Mouse (Mus musculus): Measurements from ENCODE around the gene Gm21861. TPM values are rescaled to one million over a fixed set of nuclear protein-coding genes. Genes with fewer than 3 reads are reported as not detected.
"Not testable (repeated sequence)": the region's sequence is repeated elsewhere in the genome, so short reads cannot be mapped to it uniquely, and the experiment has no call there.

Gm21861 gene
- polyA plus RNA-seq (2016; fragmentation: Nextera tagmentation; extraction: Ambion mirVana): not detected in 2 replicates

DNA sequence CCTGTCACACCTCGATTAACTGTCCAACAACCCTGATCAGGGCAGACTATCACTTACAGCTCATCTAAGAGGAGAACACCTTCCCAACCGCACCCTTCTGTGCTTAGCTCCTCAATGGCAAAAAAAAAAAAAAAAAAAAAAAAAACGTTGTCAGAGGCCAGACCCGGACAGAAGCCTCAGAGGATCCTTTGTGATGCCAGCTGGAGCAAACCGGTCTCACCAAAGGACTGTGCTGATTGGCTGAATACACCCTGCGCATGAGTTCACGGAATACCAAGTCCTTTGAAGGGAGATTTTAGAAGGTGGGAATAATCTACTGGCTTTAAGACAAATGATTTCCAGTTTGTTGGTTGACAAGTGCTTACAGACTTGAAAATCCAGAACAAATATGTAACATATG is at the start of gene Gm21861:
Gene Gm21861, minus strand, starts transcription at position 101 of the 400 bp plus-strand sequence.
- H3K27ac ChIP-seq; H3K4me1 ChIP-seq (replicated peaks); H3K9me3 ChIP-seq; H3K4me2 ChIP-seq; H3K36me3 ChIP-seq; ATAC-seq (ENCODE audit: insufficient number of reproducible peaks, insufficient read depth, low FRiP score, low TSS enrichment, low read depth); H3K9ac ChIP-seq (replicated peaks); H3K4me3 ChIP-seq (replicated peaks); H3K27me3 ChIP-seq: not testable (repeated sequence)
- WGBS: no CpG with 5 or more reads among the region's 7 CpGs
